Mouse (Mus musculus): ENCODE results near the gene Fzd10.

Fzd10 gene

DNA sequence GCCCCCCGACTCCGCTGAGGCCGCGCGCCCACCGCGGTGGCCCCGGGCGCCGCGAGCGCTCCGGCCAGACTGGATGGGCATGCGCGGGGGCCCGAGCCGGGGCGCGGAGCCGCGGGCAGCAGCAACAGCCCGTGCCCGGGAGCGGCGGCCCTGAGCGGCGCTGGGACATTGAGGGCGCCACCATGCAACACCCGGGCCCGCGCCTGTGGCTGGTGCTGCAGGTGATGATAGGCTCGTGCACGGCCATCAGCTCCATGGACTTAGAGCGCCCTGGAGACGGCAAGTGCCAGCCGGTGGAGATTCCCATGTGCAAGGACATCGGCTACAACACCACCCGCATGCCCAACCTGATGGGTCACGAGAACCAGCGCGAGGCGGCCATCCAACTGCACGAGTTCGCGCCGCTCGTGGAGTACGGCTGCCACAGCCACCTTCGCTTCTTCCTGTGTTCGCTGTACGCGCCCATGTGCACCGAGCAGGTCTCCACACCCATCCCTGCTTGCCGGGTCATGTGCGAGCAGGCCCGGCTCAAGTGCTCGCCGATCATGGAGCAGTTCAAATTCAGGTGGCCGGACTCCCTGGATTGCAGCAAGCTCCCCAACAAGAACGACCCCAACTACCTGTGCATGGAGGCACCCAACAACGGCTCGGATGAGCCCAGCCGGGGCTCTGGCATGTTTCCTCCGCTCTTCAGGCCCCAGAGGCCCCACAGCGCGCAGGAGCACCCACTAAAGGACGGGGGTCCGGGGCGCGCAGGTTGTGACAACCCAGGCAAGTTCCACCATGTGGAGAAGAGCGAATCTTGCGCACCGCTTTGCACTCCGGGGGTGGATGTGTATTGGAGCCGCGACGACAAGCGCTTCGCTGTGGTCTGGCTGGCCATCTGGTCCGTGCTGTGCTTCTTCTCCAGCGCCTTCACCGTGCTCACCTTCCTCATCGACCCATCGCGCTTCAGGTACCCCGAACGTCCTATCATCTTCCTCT is 684 bp downstream of the Fzd10 start:
- peak; percentile 71 for DNase-seq

DNA sequence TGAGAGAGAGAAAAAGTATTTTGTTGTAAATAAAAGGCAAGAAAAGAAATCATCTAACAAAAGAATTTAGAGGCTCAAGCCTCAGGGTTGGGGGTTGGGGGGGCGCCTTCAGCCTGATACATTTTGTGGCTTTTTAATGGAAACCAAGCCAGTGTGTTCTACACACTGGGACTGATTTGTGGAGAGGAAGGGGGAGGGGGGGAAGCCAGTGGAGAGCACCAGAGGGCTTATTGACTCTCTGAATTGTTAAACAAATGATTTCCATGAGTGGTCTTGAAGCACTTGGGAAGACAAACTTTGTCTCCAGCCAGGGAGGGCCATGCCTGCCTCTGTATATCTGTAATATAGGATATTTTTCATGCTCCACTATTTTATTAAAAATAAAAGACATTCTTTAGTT is 3.0 kb downstream of the Fzd10 start:
- no peak for DNase-seq

DNA sequence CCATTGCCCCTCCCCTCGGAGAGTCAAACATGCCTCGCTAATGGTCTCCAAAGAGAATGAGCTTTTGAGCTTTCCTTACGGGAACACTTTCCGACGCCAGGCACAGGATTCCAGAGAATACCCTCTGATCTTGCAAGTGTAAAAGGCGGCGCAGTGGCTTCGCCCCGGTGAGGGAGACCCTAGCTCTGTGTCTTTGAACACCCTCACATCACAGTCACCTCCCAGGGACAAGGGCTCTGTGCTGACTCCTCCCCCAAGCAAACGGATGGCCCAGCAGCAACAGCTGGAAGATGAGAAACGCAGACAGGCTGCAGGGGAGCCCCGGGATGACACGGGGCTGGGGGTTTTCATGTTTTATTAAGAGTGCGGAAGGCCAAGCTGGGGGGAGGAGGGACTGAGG is 6.0 kb downstream of the Fzd10 start:
- peak; percentile 42 for DNase-seq

DNA sequence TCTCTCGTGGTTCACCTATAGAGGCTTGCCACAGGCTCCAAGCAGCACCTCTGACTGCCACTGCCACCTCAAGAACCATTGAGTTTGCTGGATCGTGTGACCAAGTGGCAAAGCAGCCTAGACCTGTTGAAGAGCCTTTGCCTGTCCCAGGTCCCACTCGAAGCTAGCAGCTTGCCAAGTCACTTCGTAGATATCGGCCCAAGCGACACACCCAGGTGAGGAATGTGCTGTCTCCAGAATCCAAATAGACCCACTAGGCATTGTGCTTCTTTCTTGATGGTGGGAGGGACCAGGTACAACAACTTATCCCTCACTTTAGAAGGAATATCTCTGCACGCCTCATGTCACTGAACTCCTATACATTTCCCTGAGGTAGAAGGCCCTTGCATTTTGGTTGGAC is 8.4 kb downstream of the Fzd10 start:
- DNase-seq, result no peak

DNA sequence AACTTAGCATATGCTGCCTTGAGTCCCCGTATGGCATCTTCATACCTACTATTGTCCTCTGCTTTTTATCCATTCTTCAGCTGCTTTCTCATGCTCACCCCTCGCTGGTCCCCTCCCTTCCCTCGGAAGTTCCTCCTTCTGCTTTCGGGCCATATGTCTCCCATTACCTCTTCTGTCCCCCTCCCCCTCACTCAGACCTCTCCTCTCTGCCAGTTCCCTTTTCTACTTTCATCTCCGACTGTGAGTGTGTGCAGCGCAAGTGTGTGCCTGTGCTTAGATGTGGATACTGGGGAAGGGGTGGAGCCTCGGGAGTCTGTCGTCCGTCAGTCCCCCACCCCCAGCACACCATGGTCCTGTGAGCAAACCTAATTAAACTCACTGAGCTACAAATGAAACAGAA is 17.0 kb downstream of the Fzd10 start:
- no peak for DNase-seq

DNA sequence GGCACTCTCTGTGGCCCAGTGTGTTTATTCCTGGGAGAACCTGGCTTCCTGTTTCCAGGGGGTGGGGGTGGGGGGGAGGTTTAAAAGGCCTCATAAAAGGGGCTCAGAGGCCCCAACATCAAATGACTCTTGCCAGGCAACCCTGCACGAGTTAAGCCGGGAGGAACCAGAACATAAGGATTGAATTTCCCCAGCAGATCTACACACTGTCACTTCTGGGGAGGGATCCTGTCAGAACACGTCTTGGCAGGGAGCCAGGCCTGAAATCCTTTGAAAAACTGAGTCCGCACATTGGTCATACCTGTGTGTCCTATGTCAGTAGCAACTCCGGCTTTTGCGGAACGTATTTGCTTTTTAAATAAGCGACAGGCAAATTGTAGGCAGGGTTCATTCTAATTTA is 19.3 kb downstream of the Fzd10 start:
- no peak for DNase-seq

DNA sequence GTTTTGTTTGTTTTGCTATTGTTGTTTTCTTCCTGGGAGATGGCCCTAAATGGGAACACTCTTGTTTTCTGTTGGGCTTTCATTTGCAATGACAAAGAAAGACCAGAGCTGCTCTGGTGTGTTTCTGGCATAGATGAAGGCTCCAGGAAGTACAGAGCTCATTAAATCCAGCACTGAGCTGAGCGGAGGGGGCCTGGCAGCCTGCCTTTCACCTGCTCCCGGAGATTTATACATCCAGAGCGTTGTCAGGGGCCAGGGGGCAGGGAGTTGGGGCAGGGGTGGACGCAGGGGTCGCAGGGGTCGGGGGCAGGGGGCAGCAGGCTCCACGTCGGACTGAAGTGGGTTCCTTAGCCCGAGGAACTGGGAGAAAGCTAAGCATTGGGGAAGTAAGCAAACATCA is 19.8 kb downstream of the Fzd10 start:
- DNase-seq, result no peak

DNA sequence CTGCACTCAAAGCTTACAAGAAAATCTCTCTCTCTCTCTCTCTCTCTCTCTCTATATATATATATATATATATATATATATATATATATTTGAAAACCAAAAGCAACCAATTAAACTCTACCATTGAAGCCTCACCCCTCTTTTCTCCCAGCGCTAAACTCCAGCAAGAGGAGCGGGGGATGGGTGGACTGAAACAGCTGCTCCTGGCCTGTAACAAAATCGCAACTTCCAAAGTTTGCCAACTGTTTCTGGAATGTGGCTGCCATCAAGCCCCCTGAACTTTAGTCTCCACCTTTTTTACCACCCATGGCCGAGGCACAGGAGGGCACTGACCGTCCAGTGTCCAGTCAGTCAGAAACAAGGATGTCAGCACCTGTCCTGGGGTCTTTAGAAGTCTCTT is 27.1 kb downstream of the Fzd10 start:
- DNase-seq, result no peak

DNA sequence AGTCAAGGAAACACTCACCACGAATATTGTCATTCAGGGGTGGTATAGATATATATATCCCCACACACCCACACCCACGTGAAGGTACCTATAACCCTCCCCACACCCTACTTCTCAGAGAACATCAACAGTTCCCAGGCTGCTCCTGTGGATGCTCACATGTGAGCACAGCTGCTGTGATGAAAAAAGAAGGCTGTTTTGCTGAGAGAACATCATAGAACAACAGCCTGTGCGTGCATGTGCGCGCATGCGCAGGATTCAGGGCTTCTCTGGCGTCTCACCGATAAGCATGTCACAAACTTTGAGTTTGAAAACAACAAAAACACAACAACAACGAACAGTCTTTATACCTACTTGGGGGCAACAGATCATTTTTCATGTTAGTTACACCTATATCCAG is 36.0 kb downstream of the Fzd10 start:
- peak; percentile 75 for DNase-seq

DNA sequence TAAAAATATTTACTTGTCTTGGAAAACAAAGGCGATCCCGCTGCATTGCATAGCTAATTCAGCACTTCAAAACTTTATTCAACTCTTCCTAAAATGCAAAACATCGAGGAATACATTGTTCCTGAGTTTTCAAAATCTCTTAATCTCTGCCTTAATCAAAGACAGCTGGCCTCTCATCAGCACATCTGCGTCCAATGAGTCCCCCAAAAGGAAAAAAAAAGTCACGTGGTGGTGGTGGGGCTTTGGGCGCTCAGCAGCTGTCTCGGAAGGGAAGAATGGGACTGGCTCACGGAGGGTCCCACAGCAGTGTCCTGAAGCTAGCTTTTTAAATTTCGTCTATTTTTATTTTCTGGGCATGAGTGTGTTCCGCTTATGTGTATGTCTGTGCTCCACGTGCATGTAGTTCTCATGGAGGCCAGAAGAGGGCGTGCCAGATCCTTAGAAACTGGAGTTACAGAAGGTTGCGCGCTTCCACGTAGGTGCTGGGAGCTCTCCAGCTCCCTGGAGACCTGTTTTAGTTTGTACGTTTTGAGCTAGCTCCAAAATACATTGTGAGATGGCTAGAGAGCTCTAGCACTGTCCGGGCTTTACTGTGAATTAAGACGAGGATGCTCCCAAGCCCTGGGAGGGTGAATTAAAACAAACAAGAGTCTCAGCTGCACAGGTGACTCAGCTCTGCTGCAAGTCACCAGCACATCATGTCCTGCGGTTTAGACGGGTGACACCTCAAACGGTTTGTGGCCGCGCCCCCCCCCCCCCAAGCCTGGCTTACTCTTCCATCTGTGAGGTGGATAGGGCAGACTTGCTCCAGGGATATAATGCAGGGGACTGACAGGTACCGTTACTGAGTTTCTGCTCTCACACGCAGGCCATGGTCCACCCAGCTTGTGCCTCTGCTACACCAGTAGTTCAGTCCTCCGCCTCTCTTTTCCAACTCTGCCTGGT is 36.7 kb downstream of the Fzd10 start:
- peak; percentile 66 for DNase-seq

DNA sequence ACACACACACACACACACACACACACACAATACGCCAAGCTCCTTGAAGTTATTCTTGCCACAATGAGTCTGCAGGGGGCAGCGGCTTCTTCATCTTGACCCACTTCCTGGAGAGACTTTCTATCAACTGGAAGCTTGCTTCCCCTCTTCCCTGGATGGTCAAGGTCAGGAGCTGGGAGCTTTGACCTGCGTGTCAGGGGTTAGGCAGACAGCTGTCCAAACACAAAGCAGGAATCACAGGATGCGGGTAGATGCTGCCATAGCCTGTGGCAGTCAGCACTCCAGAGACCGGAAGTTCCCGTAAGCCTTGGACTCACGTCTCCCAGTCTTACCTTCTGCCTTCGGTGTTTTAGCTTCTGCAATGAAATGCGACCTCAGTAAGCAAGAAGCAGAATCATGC is 38.1 kb downstream of the Fzd10 start:
- DNase-seq, result peak; percentile 59

DNA sequence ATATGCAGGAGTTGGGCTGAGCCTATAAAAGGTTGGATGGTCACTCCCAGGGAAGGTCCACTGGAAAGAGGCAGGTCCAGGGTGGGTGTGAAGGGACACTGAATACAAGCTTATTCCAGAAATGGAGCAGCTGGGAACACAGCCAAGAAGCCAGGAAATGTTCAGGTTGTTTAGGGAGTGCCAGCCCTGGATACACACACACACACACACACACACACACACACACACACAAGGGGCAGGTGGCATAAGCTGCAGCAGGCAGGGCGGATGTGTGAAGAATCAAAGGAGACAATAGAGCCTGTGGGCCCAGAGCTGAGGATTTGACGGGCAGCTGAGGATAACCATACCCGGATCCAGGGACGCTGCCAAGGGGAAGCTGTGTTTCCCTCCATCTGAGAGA is 42.4 kb downstream of the Fzd10 start:
- no peak for DNase-seq

DNA sequence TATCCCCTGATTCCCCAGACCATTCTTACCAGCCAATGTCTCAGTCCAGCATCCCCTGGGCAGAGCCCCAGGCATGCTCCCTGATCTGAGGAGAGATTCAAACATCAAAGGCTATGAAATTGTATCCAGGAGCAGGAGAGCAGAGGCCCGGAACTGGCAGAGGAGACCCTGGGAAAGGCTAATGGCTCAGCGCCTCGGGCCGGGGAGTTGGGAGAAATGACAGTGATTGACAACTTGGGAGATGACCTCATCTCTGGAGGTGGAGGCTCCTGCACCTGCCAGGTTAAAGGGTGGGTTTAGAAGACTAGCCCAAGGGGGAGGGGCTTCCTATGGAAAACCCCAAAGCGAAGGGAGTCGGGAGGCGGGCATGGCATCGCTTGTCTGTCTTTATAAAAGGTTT is 45.1 kb downstream of the Fzd10 start:
- DNase-seq, result no peak

DNA sequence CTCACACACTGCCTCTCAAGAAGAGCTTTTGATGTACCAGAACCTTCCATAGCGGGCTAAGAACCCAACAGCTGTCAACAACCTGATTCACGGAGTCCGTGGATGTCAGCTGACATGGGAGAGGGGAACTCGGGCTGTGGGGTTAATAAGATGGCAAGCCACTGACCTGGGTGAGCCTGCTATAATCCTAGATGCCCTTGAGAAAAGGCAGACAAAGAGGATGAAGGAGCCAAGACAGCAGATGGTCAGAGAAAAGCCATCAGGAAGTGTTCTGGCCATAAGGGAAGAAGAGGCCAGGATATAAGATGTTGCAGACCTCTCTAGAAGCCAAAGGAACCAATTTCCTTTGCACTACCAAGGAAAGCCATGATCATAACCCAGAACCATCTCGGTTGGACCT is 45.6 kb downstream of the Fzd10 start:
- no peak for DNase-seq

DNA sequence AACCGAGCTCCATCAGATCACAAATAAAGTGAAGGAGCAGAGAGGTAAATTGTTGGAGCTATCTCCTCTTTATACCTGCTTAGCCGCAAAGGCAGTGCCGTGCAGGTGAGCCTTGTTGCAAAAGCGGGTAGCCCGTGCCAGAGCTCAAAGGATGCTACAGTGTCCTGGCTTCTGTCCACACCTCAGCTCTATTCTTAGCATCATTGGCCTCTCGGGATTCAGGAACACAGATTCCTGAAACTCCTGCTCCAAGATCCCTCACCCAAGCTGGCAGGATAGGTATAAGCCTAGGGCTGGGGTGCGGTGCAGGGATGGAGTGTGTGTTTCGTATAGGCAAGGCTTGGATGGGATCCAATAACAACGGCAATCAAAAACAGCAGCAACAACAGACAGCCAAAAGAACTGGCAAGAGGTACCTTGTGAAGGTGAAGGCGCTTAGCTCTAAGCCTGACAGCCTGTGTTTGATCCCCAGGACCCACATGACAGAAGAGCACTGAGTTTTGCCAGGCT is 46.6 kb downstream of the Fzd10 start:
- no peak for DNase-seq

DNA sequence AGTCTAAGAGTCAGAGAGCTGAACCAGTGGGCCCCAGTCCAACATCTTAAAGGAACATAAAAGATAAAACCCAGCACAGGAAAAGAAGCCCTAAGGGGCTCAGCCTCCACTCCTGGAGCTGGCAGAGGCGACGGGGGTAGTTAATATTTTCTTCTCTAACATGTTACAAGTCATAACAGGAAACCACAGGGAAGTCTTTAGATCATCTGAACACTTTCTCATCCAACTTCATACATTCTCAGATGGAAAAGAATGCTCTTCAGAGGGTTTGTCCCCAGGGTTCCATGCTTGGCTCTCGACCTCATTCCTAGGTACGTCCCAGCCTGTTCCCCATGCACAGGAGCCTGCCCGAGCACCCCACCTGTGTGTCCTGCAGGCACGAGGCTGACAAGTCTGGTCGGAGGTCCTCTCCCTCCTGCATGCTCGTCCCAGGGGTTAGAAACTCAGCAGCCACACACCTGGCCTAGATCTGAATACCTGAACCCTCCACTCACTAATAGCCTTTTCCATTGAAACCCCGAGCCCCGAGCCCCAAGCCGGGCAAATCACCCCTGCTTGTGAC is 48.8 kb downstream of the Fzd10 start:
- no peak for DNase-seq

All from thymus, postnatal 4 days (tissue).